Mouse (Mus musculus): ENCODE measurements around the gene Anapc2. TPM values are rescaled to one million over a fixed set of nuclear protein-coding genes. Genes with fewer than 3 reads are reported as not detected.
A peak's percentile ranks its signal among the peaks of the same experiment; 100 is the strongest.

Gene Anapc2
- total and polyA plus RNA-seq, 3 experiments: 9.8 to 67.0 TPM; not detected in 1

GRCm38 (mm10) chr2:25292856-25293255 is 20.6 kb downstream of the Anapc2 start:
- peaks cover 0 to 4% of the 10 kb centered on the region in 2 experiments; a peak in 2 of 4 replicates for H3K27me3 ChIP-seq (ENCODE audit: control insufficient read depth in 1 of 2, insufficient read depth in 2 of 2, low read length in 2 of 2)

GRCm38 (mm10) chr2:25293706-25294105 is 21.4 kb downstream of the Anapc2 start:
- peaks cover 0 to 4% of the 10 kb centered on the region in 2 experiments; a peak in 2 of 4 replicates for H3K27me3 ChIP-seq (ENCODE audit: control insufficient read depth in 1 of 2, insufficient read depth in 2 of 2, low read length in 2 of 2)
- H3K9ac ChIP-seq (ENCODE audit: control insufficient read depth, low read depth, low read length, poor library complexity, severe bottlenecking): no peak overlapping the region
- no peaks in the 10 kb centered on the region for H3K36me3 ChIP-seq (ENCODE audit: control insufficient read depth in 1 of 2, insufficient read depth in 2 of 2, low read length in 2 of 2)
- no peak overlapping the region for H3K27ac ChIP-seq (ENCODE audit: control insufficient read depth, low read depth, low read length)
- no peaks in the 10 kb centered on the region for H3K79me2 ChIP-seq (ENCODE audit: control insufficient read depth, insufficient read depth, low read length, poor library complexity)
- H3K4me1 ChIP-seq (ENCODE audit: control insufficient read depth in 1 of 2, insufficient read depth in 2 of 2, low read length in 2 of 2): peaks cover 0 to 5% of the 10 kb centered on the region in 2 experiments; a peak in 1 of 4 replicates
- H3K4me3 ChIP-seq (ENCODE audit: control insufficient read depth in 1 of 2, insufficient read depth in 1 of 2, low read depth in 2 of 2, low read length in 2 of 2): no peak overlapping the region
- no peak for DNase-seq (ENCODE audit: low read depth, low spot score)
- H3K9me3 ChIP-seq (replicated peaks; ENCODE audit: insufficient read depth, low read length): no peaks in the 10 kb centered on the region
- TF ChIP-seq GABPA (IDR thresholded peaks at IDR 0.05; ENCODE audit: low read depth, low read length) (no peak), ZNF384 (IDR thresholded peaks at IDR 0.05; ENCODE audit: low read depth, low read length) (no peak), RCOR1 (IDR thresholded peaks at IDR 0.05; ENCODE audit: low read depth, low read length) (no peak), RAD21 (IDR thresholded peaks at IDR 0.05; ENCODE audit: low read depth, low read length) (no peak), MAFK (IDR thresholded peaks at IDR 0.05; ENCODE audit: borderline replicate concordance, low read depth, low read length) (no peak), USF1 (IDR thresholded peaks at IDR 0.05; ENCODE audit: low read depth, low read length) (no peak), CHD1 (IDR thresholded peaks at IDR 0.05; ENCODE audit: low read depth, low read length) (no peak), ZKSCAN1 (IDR thresholded peaks at IDR 0.05; ENCODE audit: low read depth, low read length) (no peak), HCFC1 (IDR thresholded peaks at IDR 0.05; ENCODE audit: low read depth, low read length) (no peak), POLR2AphosphoS5 (IDR thresholded peaks at IDR 0.05; ENCODE audit: borderline replicate concordance, low read depth, low read length) (no peak)

More at GRCm38 (mm10) chr2:25292856-25293255, 20.6 kb downstream of the Anapc2 start:
- Histone ChIP-seq H3K36me3 (ENCODE audit: control insufficient read depth in 1 of 2, insufficient read depth in 2 of 2, low read length in 2 of 2) (no peaks in the 10 kb centered on the region; a peak in 1 of 4 replicates), H3K9ac (ENCODE audit: control insufficient read depth, low read depth, low read length, poor library complexity, severe bottlenecking) (no peak overlapping the region), H3K9me3 (replicated peaks; ENCODE audit: insufficient read depth, low read length) (no peaks in the 10 kb centered on the region), H3K4me3 (ENCODE audit: control insufficient read depth in 1 of 2, insufficient read depth in 1 of 2, low read depth in 2 of 2, low read length in 2 of 2) (no peak overlapping the region), H3K4me1 (ENCODE audit: control insufficient read depth in 1 of 2, insufficient read depth in 2 of 2, low read length in 2 of 2) (peaks cover 0 to 13% of the 10 kb centered on the region in 2 experiments; a peak in 2 of 4 replicates), H3K79me2 (ENCODE audit: control insufficient read depth, insufficient read depth, low read length, poor library complexity) (no peaks in the 10 kb centered on the region), H3K27ac (ENCODE audit: control insufficient read depth, low read depth, low read length) (no peak overlapping the region)
- TF ChIP-seq SIN3A (IDR thresholded peaks at IDR 0.05; ENCODE audit: low read length): peak; percentile 25
- TF ChIP-seq MYC (IDR thresholded peaks at IDR 0.05; ENCODE audit: low read depth, low read length): no peak
- TF ChIP-seq MEF2A (IDR thresholded peaks at IDR 0.05; ENCODE audit: extremely low read depth, insufficient replicate concordance, low read depth, low read length, poor library complexity, severe bottlenecking): no peak
- TF ChIP-seq SMC3 (IDR thresholded peaks at IDR 0.05; ENCODE audit: low read depth, low read length): peak; percentile 88
- TF ChIP-seq CTCF (IDR thresholded peaks at IDR 0.05 in 2 of 3, conservative IDR thresholded peaks at IDR 0.05 in 1 of 3; ENCODE audit: control insufficient read depth in 1 of 3, insufficient read depth in 1 of 3, low read depth in 2 of 3, low read length in 3 of 3, poor library complexity in 1 of 3, severe bottlenecking in 1 of 3): peak; percentile 90 to 95 (median 91)
- no peak for TF ChIP-seq NRF1 (IDR thresholded peaks at IDR 0.05; ENCODE audit: insufficient read depth, low read depth, low read length, poor library complexity, severe bottlenecking)
- TF ChIP-seq ZC3H11A (IDR thresholded peaks at IDR 0.05; ENCODE audit: low read depth, low read length): peak; percentile 54
- TF ChIP-seq MYB (IDR thresholded peaks at IDR 0.05; ENCODE audit: low read depth, low read length): no peak
- no peak for TF ChIP-seq ELF1 (IDR thresholded peaks at IDR 0.05; ENCODE audit: low read depth, low read length)
- no peak for TF ChIP-seq CHD1 (IDR thresholded peaks at IDR 0.05; ENCODE audit: low read depth, low read length)
- no peak for TF ChIP-seq RCOR1 (IDR thresholded peaks at IDR 0.05; ENCODE audit: low read depth, low read length)
- no peak for TF ChIP-seq ETS1 (IDR thresholded peaks at IDR 0.05; ENCODE audit: low read depth, low read length)
- no peak for TF ChIP-seq GATA1 (IDR thresholded peaks at IDR 0.05; ENCODE audit: low read depth, low read length)
- peak; percentile 51 for TF ChIP-seq RAD21 (IDR thresholded peaks at IDR 0.05; ENCODE audit: low read depth, low read length)
- TF ChIP-seq JUND (IDR thresholded peaks at IDR 0.05; ENCODE audit: low read depth, low read length): no peak
- no peak for TF ChIP-seq MAX (IDR thresholded peaks at IDR 0.05; ENCODE audit: low read length)
- no peak for TF ChIP-seq POLR2A (IDR thresholded peaks at IDR 0.05; ENCODE audit: control insufficient read depth in 1 of 2, insufficient read depth in 1 of 2, low read depth in 1 of 2, low read length in 2 of 2, poor library complexity in 1 of 2)
- no peak for TF ChIP-seq MAZ (IDR thresholded peaks at IDR 0.05; ENCODE audit: low read depth, low read length)
- peak; percentile 69 for DNase-seq (ENCODE audit: low read depth, low spot score)
